Mouse (Mus musculus): ENCODE data around the gene Mmp9. TPM values are rescaled to one million over a fixed set of nuclear protein-coding genes. Genes with fewer than 3 reads are reported as not detected.

Mmp9 gene
- polyA plus RNA-seq, 1 experiment from 2014 or later: 0.47 TPM

DNA sequence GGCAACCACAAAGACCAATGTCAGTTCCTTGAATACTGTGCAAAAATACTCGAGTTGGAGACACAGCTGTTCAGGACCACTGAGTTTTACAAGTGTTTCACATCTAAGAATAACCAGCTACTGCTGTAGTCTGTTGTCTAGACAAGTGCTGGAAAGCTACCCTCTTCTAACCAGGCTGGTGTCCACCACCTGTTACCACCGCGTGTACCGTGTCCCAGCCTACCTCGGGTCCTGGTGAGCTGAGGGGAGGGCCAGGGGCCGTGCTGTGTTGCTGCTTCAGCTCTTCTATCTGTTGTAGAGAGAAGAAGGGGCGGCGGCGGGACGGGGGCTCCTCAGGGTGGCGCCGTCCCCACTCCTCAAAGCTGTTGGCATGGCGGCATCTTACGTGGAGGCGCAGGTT lies 41.5 kb upstream of the Mmp9 start:
- Histone ChIP-seq H3K36me3 (ENCODE audit: control insufficient read depth, insufficient read depth, low read length) (peaks cover 47% of the 10 kb centered on the region), H3K4me2 (ENCODE audit: low read depth, severe bottlenecking) (no peak overlapping the region), H3K4me1 (ENCODE audit: control insufficient read depth, insufficient read depth, low read length) (no peaks in the 10 kb centered on the region), H3K4me3 (ENCODE audit: low read depth, low read length) (no peak overlapping the region), H3K27me3 (ENCODE audit: control insufficient read depth, insufficient read depth, low read length) (no peaks in the 10 kb centered on the region; the same call in 1 of the 2 replicates), H3K9ac (ENCODE audit: low read length) (no peak overlapping the region), H3K27ac (replicated peaks; ENCODE audit: low read depth, low read length) (no peak overlapping the region), H3K9me3 (ENCODE audit: control insufficient read depth, low read length) (no peaks in the 10 kb centered on the region)
- no peak for DNase-seq (ENCODE audit: low spot score)
- no peak for ATAC-seq (ENCODE audit: insufficient number of reproducible peaks, low FRiP score, low TSS enrichment, low read depth)
- 94% methylated on average over 15 of the region's 15 CpGs for WGBS

DNA sequence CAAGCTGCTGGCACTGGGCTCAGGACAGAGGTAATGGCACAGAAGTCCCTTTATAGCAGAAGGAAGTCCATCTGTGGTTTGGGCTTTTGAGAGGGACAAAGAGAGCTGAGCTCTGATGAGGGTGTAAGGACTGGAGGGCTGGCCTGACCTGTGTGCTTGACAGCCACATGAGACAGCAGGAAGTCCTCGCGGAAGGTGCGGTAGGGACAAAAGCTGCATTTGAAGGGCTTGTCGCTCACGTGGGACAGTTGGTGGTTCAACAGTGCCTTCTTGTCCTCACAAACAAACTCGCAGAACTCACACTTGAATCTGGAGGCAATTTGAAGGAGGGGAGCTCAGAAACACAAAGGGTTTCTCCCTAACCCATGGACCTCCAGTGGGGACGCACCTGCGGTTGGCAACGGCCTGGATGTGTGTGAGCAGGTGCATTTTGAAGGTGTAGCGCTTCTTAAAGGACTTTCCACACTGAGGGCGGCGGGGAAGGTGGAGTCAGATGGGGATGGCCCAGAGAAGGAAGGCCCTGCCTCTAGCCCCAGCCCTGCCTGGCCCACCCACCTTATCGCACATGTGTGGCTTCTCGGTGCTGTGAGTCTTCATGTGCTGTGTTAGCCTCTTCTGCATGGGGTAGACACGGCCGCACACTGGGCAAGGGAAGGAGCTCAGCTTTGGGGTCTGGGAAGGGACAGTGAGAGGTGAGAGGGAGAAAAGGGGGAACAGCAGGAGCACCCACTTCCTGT lies 40.7 kb upstream of the Mmp9 start:
- Histone ChIP-seq H3K4me2 (ENCODE audit: low read depth, severe bottlenecking) (no peak overlapping the region), H3K9ac (ENCODE audit: low read length) (no peak overlapping the region), H3K4me1 (ENCODE audit: control insufficient read depth, insufficient read depth, low read length) (no peaks in the 10 kb centered on the region), H3K4me3 (ENCODE audit: low read depth, low read length) (no peak overlapping the region), H3K27ac (replicated peaks; ENCODE audit: low read depth, low read length) (no peak overlapping the region), H3K27me3 (ENCODE audit: control insufficient read depth, insufficient read depth, low read length) (no peaks in the 10 kb centered on the region; the same call in 1 of the 2 replicates), H3K36me3 (ENCODE audit: control insufficient read depth, insufficient read depth, low read length) (peaks cover 46% of the 10 kb centered on the region), H3K9me3 (ENCODE audit: control insufficient read depth, low read length) (no peaks in the 10 kb centered on the region)
- WGBS: 92% methylated on average over 16 of the region's 16 CpGs
- ATAC-seq (ENCODE audit: insufficient number of reproducible peaks, low FRiP score, low TSS enrichment, low read depth) (no peak), DNase-seq (ENCODE audit: low spot score) (no peak)

DNA sequence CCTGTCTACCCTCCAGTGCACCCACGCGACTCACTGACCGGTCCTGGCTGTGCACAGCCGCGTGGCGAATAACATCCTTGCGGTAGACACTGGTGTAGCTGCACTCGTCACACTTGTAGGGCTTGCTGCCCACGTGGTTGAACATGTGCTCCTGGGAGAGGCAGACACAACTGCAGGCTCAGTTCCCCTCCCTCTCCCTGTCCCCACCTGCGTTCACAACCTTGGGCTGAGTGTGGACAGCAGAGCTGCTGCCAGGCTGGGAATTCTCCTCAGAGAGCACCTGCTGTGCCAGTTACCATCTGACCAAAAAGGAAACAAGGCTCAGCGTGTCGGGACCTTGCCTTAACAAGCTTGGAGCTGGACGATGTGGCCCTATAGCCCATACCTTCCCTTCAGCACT lies 39.2 kb upstream of the Mmp9 start:
- WGBS: 91% methylated on average over 13 of the region's 13 CpGs

DNA sequence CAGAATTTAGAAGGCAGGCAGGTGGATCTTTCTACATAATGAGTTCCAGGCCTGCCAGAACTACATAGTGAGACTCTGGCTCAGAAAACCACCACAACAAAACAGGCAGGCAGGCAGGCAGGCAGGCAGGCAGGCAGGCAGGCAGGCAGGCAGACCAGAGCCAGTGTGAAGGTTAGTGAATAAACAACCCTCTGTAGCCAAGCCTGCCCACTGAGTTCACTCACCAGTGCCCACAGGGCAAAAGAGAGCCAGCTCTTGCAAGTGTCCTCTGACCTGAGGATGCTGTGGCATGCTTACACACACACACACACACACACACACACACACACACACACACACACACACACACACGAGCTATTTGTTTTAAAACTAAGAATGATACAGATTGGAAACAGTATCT lies 37.1 kb upstream of the Mmp9 start:
- H3K4me1 ChIP-seq (ENCODE audit: control insufficient read depth, insufficient read depth, low read length): no peaks in the 10 kb centered on the region
- no peak for ATAC-seq (ENCODE audit: insufficient number of reproducible peaks, low FRiP score, low TSS enrichment, low read depth)
- peaks cover 62% of the 10 kb centered on the region for H3K36me3 ChIP-seq (ENCODE audit: control insufficient read depth, insufficient read depth, low read length)
- no peaks in the 10 kb centered on the region for H3K27me3 ChIP-seq (ENCODE audit: control insufficient read depth, insufficient read depth, low read length)
- H3K9ac ChIP-seq (ENCODE audit: low read length): no peak overlapping the region
- no peak overlapping the region for H3K4me2 ChIP-seq (ENCODE audit: low read depth, severe bottlenecking)
- DNase-seq (ENCODE audit: low spot score): no peak
- no peak overlapping the region for H3K27ac ChIP-seq (replicated peaks; ENCODE audit: low read depth, low read length)
- no peak overlapping the region for H3K4me3 ChIP-seq (ENCODE audit: low read depth, low read length)
- H3K9me3 ChIP-seq (ENCODE audit: control insufficient read depth, low read length): peaks cover 5% of the 10 kb centered on the region
- WGBS: 100% methylated on average over 1 of the region's 1 CpGs

More for the DNA sequence above, 39.2 kb upstream of the Mmp9 start:
- H3K9me3 ChIP-seq (ENCODE audit: control insufficient read depth, low read length): peaks cover 4% of the 10 kb centered on the region
- H3K4me2 ChIP-seq (ENCODE audit: low read depth, severe bottlenecking): no peak overlapping the region
- H3K9ac ChIP-seq (ENCODE audit: low read length): no peak overlapping the region
- H3K27me3 ChIP-seq (ENCODE audit: control insufficient read depth, insufficient read depth, low read length): no peaks in the 10 kb centered on the region
- peaks cover 52% of the 10 kb centered on the region for H3K36me3 ChIP-seq (ENCODE audit: control insufficient read depth, insufficient read depth, low read length)
- H3K4me3 ChIP-seq (ENCODE audit: low read depth, low read length): no peak overlapping the region
- H3K4me1 ChIP-seq (ENCODE audit: control insufficient read depth, insufficient read depth, low read length): no peaks in the 10 kb centered on the region
- H3K27ac ChIP-seq (replicated peaks; ENCODE audit: low read depth, low read length): no peak overlapping the region
- DNase-seq (ENCODE audit: low spot score): no peak
- ATAC-seq (ENCODE audit: insufficient number of reproducible peaks, low FRiP score, low TSS enrichment, low read depth): no peak

DNA sequence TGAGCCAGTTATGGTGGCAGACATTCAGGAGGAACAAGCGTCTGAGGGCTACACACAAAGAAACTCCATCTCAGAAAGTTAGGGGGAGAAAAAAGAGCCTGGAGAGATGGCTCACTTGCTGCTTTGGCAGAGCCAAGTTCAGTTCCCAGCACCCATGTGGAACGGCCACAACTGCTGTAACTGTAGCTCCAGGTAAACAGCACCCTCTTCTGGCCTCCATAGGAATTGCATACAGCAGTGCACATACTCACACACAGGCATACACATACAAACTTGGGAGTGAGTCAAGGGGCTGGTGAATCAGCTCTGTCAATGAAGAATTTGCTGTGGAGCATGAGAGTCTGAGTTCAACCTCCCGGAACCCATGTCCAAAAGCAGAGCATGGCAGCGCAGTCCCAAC lies 34.5 kb upstream of the Mmp9 start:
- Histone ChIP-seq H3K4me3 (ENCODE audit: low read depth, low read length) (no peak overlapping the region), H3K27me3 (ENCODE audit: control insufficient read depth, insufficient read depth, low read length) (no peaks in the 10 kb centered on the region), H3K9ac (ENCODE audit: low read length) (no peak overlapping the region), H3K4me2 (ENCODE audit: low read depth, severe bottlenecking) (no peak overlapping the region), H3K27ac (replicated peaks; ENCODE audit: low read depth, low read length) (no peak overlapping the region), H3K4me1 (ENCODE audit: control insufficient read depth, insufficient read depth, low read length) (peaks cover 10% of the 10 kb centered on the region), H3K36me3 (ENCODE audit: control insufficient read depth, insufficient read depth, low read length) (peaks cover 55% of the 10 kb centered on the region), H3K9me3 (ENCODE audit: control insufficient read depth, low read length) (peaks cover 5% of the 10 kb centered on the region)
- ATAC-seq (ENCODE audit: insufficient number of reproducible peaks, low FRiP score, low TSS enrichment, low read depth) (no peak), DNase-seq (ENCODE audit: low spot score) (no peak)
- 98% methylated on average over 4 of the region's 4 CpGs for WGBS

DNA sequence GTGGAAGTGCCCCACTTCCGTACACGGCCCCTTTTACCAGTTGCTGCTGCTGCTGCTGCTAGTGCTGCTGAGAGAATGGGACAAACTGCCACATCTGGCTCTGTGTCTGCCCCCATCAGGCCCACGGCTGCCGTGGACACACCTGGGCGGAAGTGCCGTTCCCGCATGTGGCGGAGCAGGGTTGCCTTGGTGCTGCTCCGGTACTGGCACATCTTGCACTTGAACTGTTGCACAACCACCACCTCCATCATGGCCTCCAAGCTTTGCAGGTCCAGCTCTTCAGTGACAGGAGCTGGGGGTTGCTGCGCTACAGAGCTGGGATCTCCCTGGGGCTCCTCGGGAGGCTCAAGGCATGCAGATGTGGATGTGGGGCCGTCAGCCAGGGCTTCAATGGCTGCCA lies 33.1 kb upstream of the Mmp9 start:
- WGBS: 94% methylated on average over 12 of the region's 12 CpGs
- ATAC-seq (ENCODE audit: insufficient number of reproducible peaks, low FRiP score, low TSS enrichment, low read depth): no peak
- H3K4me3 ChIP-seq (ENCODE audit: low read depth, low read length): no peak overlapping the region
- H3K4me2 ChIP-seq (ENCODE audit: low read depth, severe bottlenecking): no peak overlapping the region
- peaks cover 47% of the 10 kb centered on the region for H3K36me3 ChIP-seq (ENCODE audit: control insufficient read depth, insufficient read depth, low read length)
- peaks cover 5% of the 10 kb centered on the region for H3K9me3 ChIP-seq (ENCODE audit: control insufficient read depth, low read length)
- H3K27me3 ChIP-seq (ENCODE audit: control insufficient read depth, insufficient read depth, low read length): no peaks in the 10 kb centered on the region
- H3K9ac ChIP-seq (ENCODE audit: low read length): no peak overlapping the region
- no peak overlapping the region for H3K27ac ChIP-seq (replicated peaks; ENCODE audit: low read depth, low read length)
- no peak for DNase-seq (ENCODE audit: low spot score)
- H3K4me1 ChIP-seq (ENCODE audit: control insufficient read depth, insufficient read depth, low read length): peaks cover 14% of the 10 kb centered on the region

DNA sequence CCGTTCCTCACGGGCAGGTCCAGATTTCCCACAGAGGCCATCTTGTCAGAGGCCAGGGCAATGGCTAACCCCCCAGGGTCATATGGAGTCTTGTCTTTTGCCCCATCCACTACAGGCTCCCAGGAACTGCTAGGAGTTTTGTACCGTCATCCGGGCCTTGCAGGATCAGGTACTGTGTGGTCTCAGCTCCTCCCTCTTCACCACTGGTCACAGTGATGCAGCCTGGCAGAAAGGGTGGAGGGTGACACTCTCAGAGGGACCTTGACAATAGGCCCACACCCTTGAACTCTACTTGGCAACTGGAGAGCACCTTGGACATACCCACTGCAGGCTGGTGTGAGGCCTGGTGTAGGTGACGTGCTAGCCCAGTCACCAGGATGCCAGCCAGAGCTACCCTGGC lies 32.6 kb upstream of the Mmp9 start:
- Histone ChIP-seq H3K4me3 (ENCODE audit: low read depth, low read length) (no peak overlapping the region), H3K36me3 (ENCODE audit: control insufficient read depth, insufficient read depth, low read length) (peaks cover 42% of the 10 kb centered on the region), H3K9ac (ENCODE audit: low read length) (no peak overlapping the region), H3K27me3 (ENCODE audit: control insufficient read depth, insufficient read depth, low read length) (no peaks in the 10 kb centered on the region), H3K27ac (replicated peaks; ENCODE audit: low read depth, low read length) (no peak overlapping the region), H3K4me1 (ENCODE audit: control insufficient read depth, insufficient read depth, low read length) (peaks cover 14% of the 10 kb centered on the region), H3K4me2 (ENCODE audit: low read depth, severe bottlenecking) (no peak overlapping the region), H3K9me3 (ENCODE audit: control insufficient read depth, low read length) (peaks cover 5% of the 10 kb centered on the region)
- no peak for DNase-seq (ENCODE audit: low spot score)
- WGBS: 94% methylated on average over 5 of the region's 5 CpGs
- no peak for ATAC-seq (ENCODE audit: insufficient number of reproducible peaks, low FRiP score, low TSS enrichment, low read depth)

DNA sequence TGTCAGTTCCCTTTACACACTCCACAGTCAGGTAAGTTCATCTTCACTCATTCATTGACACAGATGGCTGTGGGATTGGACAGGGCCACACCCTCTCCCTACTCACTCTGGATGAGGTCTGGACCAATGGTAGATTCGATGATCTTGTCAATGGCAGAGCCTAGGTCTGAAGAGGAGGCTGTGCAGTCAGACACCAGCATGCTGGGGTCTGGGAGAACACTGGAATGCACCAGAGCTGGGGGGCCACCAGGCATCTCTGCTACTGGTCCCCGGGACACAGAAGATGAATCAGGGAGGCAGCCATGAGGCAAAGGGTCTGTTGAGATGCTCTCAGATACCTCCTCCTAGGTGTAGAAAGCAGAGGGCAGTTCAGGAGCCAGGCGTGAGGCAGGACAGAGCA lies 31.5 kb upstream of the Mmp9 start:
- Histone ChIP-seq H3K36me3 (ENCODE audit: control insufficient read depth, insufficient read depth, low read length) (peaks cover 38% of the 10 kb centered on the region), H3K4me3 (ENCODE audit: low read depth, low read length) (no peak overlapping the region), H3K9me3 (ENCODE audit: control insufficient read depth, low read length) (peaks cover 5% of the 10 kb centered on the region), H3K27ac (replicated peaks; ENCODE audit: low read depth, low read length) (no peak overlapping the region), H3K4me2 (ENCODE audit: low read depth, severe bottlenecking) (no peak overlapping the region), H3K27me3 (ENCODE audit: control insufficient read depth, insufficient read depth, low read length) (no peaks in the 10 kb centered on the region), H3K4me1 (ENCODE audit: control insufficient read depth, insufficient read depth, low read length) (peaks cover 14% of the 10 kb centered on the region), H3K9ac (ENCODE audit: low read length) (no peak overlapping the region)
- DNase-seq (ENCODE audit: low spot score) (no peak), ATAC-seq (ENCODE audit: insufficient number of reproducible peaks, low FRiP score, low TSS enrichment, low read depth) (no peak)
- WGBS: 78% methylated on average over 3 of the region's 3 CpGs

DNA sequence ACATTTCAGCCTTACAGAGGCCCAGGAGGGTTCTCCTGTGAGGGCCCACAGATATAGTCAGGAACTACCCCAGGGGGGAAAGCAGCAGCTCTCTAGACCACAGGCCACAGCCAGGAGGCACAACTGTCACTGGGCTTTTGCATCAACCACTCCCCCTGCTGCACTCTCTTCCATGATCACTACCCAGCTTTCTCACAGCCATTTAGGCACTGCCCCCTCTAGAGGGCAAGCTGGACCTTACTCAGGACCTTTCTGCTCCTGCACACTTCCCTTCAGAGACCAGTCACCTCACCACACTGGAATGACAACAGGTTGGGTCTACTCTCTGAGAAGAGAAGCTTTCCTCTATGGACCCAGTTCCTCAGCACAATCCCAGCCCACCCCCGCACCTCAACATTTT lies 31.0 kb upstream of the Mmp9 start:
- peak overlapping the region; percentile 72; the same call in 1 of the 2 replicates for H3K4me2 ChIP-seq (ENCODE audit: low read depth, severe bottlenecking)
- peaks cover 14% of the 10 kb centered on the region for H3K4me1 ChIP-seq (ENCODE audit: control insufficient read depth, insufficient read depth, low read length)
- H3K9me3 ChIP-seq (ENCODE audit: control insufficient read depth, low read length): peaks cover 5% of the 10 kb centered on the region
- peak; percentile 36 for DNase-seq (ENCODE audit: low spot score)
- no peak overlapping the region for H3K9ac ChIP-seq (ENCODE audit: low read length)
- no peaks in the 10 kb centered on the region for H3K27me3 ChIP-seq (ENCODE audit: control insufficient read depth, insufficient read depth, low read length)
- ATAC-seq (ENCODE audit: insufficient number of reproducible peaks, low FRiP score, low TSS enrichment, low read depth): no peak
- H3K27ac ChIP-seq (replicated peaks; ENCODE audit: low read depth, low read length): no peak overlapping the region
- no peak overlapping the region for H3K4me3 ChIP-seq (ENCODE audit: low read depth, low read length)
- WGBS: 77% methylated on average over 1 of the region's 1 CpGs
- peaks cover 36% of the 10 kb centered on the region for H3K36me3 ChIP-seq (ENCODE audit: control insufficient read depth, insufficient read depth, low read length)

Data from limb, embryonic 11.5 days (tissue).